Mouse (Mus musculus) limb, embryonic 14.5 days (tissue): ENCODE results near the gene Cdr2l. TPM values are rescaled to one million over a fixed set of nuclear protein-coding genes. Genes with fewer than 3 reads are reported as not detected.

Source experiments
- ATAC-seq: fragments of 200-750 bp; cut with Nextera tagmentation; 2 replicates; pipeline ENCODE4 v1.8.0; 2017; ENCODE audit warnings: low read depth, moderate number of reproducible peaks, moderate TSS enrichment; ENCODE audit not compliant: low FRiP score
- DNase-seq: peaks from one replicate; pipeline ENCODE4 v3.0.0-alpha.2; 2015; ENCODE audit warnings: low spot score
- H3K27ac ChIP-seq: fragments of 300-500 bp; sonication (generic); replicated peaks from 2 replicates; pipeline ENCODE4 v1.5.1; 2014; ENCODE audit warnings: low read depth, mild to moderate bottlenecking, low read length, moderate library complexity, mixed read lengths
- H3K27me3 ChIP-seq: fragments of 300-500 bp; sonication (generic); 2 replicates; pipeline ENCODE4 v1.6.1; 2014; ENCODE audit warnings: low read length, mixed read lengths; ENCODE audit not compliant: control insufficient read depth, insufficient read depth
- H3K36me3 ChIP-seq: fragments of 300-500 bp; sonication (generic); 2 replicates; pipeline ENCODE4 v1.6.1; 2014; ENCODE audit warnings: mild to moderate bottlenecking, low read length, moderate library complexity, mixed read lengths; ENCODE audit not compliant: control insufficient read depth, insufficient read depth
- H3K4me1 ChIP-seq: fragments of 300-500 bp; sonication (generic); 2 replicates; pipeline ENCODE4 v1.6.1; 2014; ENCODE audit warnings: antibody characterized with exemption, low read length, mixed read lengths; ENCODE audit not compliant: control insufficient read depth, insufficient read depth
- H3K4me2 ChIP-seq: fragments of 300-500 bp; sonication (generic); replicated peaks from 2 replicates; pipeline ENCODE4 v1.6.1; 2014; ENCODE audit warnings: low read depth, mild to moderate bottlenecking, low read length, moderate library complexity; ENCODE audit not compliant: severe bottlenecking
- H3K4me3 ChIP-seq: fragments of 300-500 bp; sonication (generic); replicated peaks from 2 replicates; pipeline ENCODE4 v1.5.1; 2014; ENCODE audit warnings: low read length
- H3K9ac ChIP-seq: fragments of 300-500 bp; sonication (generic); 2 replicates; pipeline ENCODE4 v1.6.1; 2014; ENCODE audit warnings: mild to moderate bottlenecking, low read depth, low read length, moderate library complexity; ENCODE audit not compliant: severe bottlenecking
- H3K9me3 ChIP-seq: fragments of 300-500 bp; sonication (generic); 2 replicates; pipeline ENCODE4 v1.6.1; 2016; ENCODE audit warnings: low read length; ENCODE audit not compliant: control insufficient read depth
- POLR2A ChIP-seq: fragments of 200-500 bp; IDR thresholded peaks from 2 replicates; pipeline ENCODE4 v1.8.0; 2012; ENCODE audit warnings: inconsistent platforms, mild to moderate bottlenecking, moderate library complexity, borderline replicate concordance; ENCODE audit not compliant: insufficient read depth, insufficient read length; ENCODE audit errors: extremely low read depth
- WGBS: fragments of 180-500 bp; shearing (Covaris S2); extraction: QIAGEN DNeasy Blood & Tissue Kit; methylation state at CpG from one replicate; pipeline ENCODE4 v1.1.7; 2014; 5-methylcytosine and 5-hydroxymethylcytosine counted together
- polyA plus RNA-seq, 2 experiments: library from polyadenylated mRNA; depleted of rRNA in 1 of 2; stranded (reverse) in 1 of 2; unstranded in 1 of 2; fragments of >200 nt; fragmentation: Nextera tagmentation in 1 of 2; extraction: Ambion mirVana in 1 of 2; gene quantifications; 2 replicates each; pipeline versions ENCODE4 v1.2.1 to v1.2.3; 2012 to 2014

The Cdr2l gene
- polyA plus RNA-seq, 2 experiments = 11.1 to 18.8 TPM

DNA sequence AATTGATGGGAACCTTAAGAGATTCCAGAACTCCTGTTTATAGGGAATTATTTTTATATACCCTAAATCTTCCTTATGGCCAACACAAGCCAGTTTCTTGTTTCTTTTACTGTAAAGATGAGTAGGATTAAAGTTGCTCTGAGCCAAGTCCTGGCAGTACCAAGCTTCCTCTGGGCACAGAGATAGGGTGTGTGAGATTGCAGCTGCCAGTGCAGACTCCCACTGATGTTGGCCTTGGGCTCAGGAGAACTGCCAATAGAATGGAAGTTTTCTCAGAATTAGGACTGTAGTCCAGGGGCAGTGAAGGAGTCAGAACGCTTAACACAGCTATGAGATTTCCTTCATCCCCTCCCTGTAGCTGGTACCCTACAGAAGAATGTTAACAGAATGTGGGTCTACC is 39.6 kb downstream of the Cdr2l start:
- no peak for DNase-seq
- H3K4me2 ChIP-seq = peak overlapping the region; percentile 94
- 41% methylated on average over 1 of the region's 1 CpGs for WGBS
- no peak overlapping the region for H3K9ac ChIP-seq
- no peaks in the 10 kb centered on the region for H3K27me3 ChIP-seq
- H3K27ac ChIP-seq = no peak overlapping the region
- peaks cover 16% of the 10 kb centered on the region for H3K4me1 ChIP-seq
- peaks cover 42% of the 10 kb centered on the region for H3K36me3 ChIP-seq
- H3K9me3 ChIP-seq = no peaks in the 10 kb centered on the region
- H3K4me3 ChIP-seq = peak overlapping the region; percentile 65; the same call in 1 of the 2 replicates
- ATAC-seq = no peak
- TF ChIP-seq POLR2A = no peak

DNA sequence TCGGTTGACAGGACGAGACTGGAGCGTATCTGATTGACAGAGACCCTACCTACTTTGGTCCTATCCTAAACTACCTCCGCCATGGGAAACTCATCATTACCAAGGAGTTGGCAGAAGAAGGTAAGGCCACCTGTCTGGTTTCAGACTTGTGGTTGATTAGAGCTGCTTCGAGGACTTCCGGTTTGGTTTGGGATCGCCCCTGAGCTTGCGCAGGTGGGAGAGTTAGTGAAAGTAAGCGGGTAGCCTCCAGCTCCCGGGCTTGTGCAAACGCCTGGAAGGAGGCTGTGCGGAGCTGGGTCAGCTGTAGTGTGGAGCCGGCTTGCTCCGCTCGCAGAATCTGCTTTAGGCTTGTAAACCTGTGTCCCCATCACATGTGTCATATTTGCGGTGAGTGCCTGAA is 40.3 kb downstream of the Cdr2l start:
- 88% methylated on average over 16 of the region's 16 CpGs for whole genome bisulfite sequencing
- Histone ChIP-seq H3K4me3 (no peak overlapping the region), H3K27ac (no peak overlapping the region), H3K4me1 (peaks cover 16% of the 10 kb centered on the region), H3K36me3 (peaks cover 42% of the 10 kb centered on the region), H3K4me2 (no peak overlapping the region), H3K9me3 (no peaks in the 10 kb centered on the region), H3K27me3 (no peaks in the 10 kb centered on the region), H3K9ac (0 out of 2 replicates have a peak overlapping the region, but pooled peaks have one; percentile 8)
- no peak for TF ChIP-seq POLR2A
- no peak for DNase-seq
- no peak for ATAC-seq

DNA sequence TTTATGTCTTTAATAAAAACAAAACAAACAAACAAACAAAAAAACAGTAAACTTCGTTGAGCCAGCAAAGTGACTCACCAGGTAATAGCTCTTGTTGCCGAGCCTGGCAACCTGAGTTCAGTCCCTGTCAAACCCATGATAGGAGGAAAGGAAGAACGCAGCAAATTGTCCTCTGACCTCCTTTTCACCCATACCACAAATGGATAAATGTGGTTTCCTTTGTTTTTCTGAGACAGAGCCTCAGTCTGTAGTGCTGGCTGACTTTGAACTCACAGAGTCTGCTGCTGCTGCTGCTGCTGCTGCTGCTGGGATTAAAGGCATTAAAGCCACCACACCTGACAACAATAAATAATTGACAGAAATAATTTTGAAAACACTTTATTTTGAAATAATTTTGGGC is 41.4 kb downstream of the Cdr2l start:
- no peak for TF ChIP-seq POLR2A
- Histone ChIP-seq H3K4me3 (no peak overlapping the region), H3K27ac (no peak overlapping the region), H3K9ac (no peak overlapping the region), H3K4me2 (no peak overlapping the region), H3K27me3 (no peaks in the 10 kb centered on the region), H3K9me3 (no peaks in the 10 kb centered on the region), H3K4me1 (peaks cover 22% of the 10 kb centered on the region), H3K36me3 (peaks cover 46% of the 10 kb centered on the region)
- 82% methylated on average over 3 of the region's 3 CpGs for WGBS
- ATAC-seq = no peak
- no peak for DNase-seq

DNA sequence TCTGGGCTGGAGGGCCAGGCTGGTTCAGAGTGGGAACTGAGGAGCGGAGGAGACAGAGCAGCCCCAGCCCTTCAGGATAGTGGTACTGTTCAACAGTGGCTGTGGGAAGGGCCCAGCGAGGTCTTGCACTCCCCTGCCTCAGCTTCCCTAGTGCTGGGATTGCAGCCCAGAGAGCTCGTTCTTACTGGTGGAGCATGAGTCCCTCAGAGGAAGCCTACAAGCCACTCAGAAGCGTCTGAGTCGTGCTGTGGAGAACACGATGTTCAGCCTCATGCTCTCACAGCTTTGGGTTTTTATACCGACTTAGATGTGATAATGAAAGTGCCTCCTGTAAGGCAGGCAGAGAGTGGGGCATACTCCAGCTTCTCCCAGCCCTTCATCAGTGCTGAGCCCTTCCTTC is 43.0 kb downstream of the Cdr2l start:
- no peak for ATAC-seq

DNA sequence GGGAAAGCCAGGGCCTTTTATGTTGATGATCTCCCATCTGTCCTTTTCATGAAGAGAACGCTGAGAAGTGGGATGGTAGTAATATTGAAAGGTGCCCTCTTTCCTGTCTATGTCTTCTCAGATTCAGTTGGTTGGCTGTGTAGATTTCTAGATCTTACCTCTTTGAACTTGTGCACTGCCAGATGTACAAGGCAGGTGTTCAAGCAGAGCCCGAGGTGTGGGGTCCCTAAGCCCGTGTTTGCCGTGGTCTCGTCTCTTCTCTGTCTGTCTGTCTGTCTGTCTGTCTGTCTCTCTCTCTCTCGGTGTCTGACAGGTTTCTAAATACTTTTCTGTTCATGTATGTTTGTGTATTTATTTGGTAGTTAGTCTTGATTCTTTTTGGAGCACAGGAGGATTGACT is 44.0 kb downstream of the Cdr2l start:
- Histone ChIP-seq H3K4me3 (no peak overlapping the region), H3K27me3 (no peaks in the 10 kb centered on the region), H3K36me3 (peaks cover 70% of the 10 kb centered on the region), H3K9ac (peak overlapping the region; percentile 21; the same call in 1 of the 2 replicates), H3K9me3 (no peaks in the 10 kb centered on the region), H3K27ac (no peak overlapping the region), H3K4me1 (peaks cover 17% of the 10 kb centered on the region), H3K4me2 (no peak overlapping the region)
- no peak for ATAC-seq
- DNase-seq = no peak
- whole genome bisulfite sequencing = 82% methylated on average over 6 of the region's 6 CpGs
- no peak for TF ChIP-seq POLR2A

More for the DNA sequence above, 43.0 kb downstream of the Cdr2l start:
- H3K36me3 ChIP-seq = peaks cover 60% of the 10 kb centered on the region
- DNase-seq = no peak
- H3K4me1 ChIP-seq = peaks cover 17% of the 10 kb centered on the region
- H3K9ac ChIP-seq = no peak overlapping the region
- no peak overlapping the region for H3K4me2 ChIP-seq
- no peak overlapping the region for H3K27ac ChIP-seq
- H3K4me3 ChIP-seq = no peak overlapping the region
- no peak for TF ChIP-seq POLR2A
- WGBS = 86% methylated on average over 7 of the region's 7 CpGs
- no peaks in the 10 kb centered on the region for H3K9me3 ChIP-seq
- H3K27me3 ChIP-seq = no peaks in the 10 kb centered on the region
